Mouse (Mus musculus) ES-E14 (cell line): ENCODE measurements at regions not wholly inside any gene's neighbourhood (a gene's known extent, or its start where the extent isn't known, plus 50 kb on each side); places are given as distances from the start of the nearest gene placed in this dataset.

Experiments used
- DNase-seq: peaks from one replicate; pipeline ENCODE4 v3.0.0-alpha.2; 2013; ENCODE audit warnings: low read depth, low spot score
- H3K27ac ChIP-seq: 2 replicates; pipeline ENCODE4 v1.5.1; 2012; ENCODE audit warnings: low read depth, mild to moderate bottlenecking, low read length, moderate library complexity, mixed read lengths; ENCODE audit not compliant: poor library complexity, insufficient read depth, severe bottlenecking
- H3K36me3 ChIP-seq: 2 replicates; pipeline ENCODE4 v1.6.1; 2012; ENCODE audit warnings: mild to moderate bottlenecking, low read length, moderate library complexity, mixed read lengths; ENCODE audit not compliant: control insufficient read depth, poor library complexity, insufficient read depth, severe bottlenecking
- H3K4me1 ChIP-seq, 2 experiments: fragments of 150-350 bp in 1 of 2; sonication (generic) in 1 of 2; 2 replicates each; pipeline ENCODE4 v1.6.1; 2012; ENCODE audit warnings: low read length in 2 of 2, mild to moderate bottlenecking in 1 of 2, mixed read lengths in 1 of 2; ENCODE audit not compliant: control insufficient read depth in 2 of 2, insufficient read depth in 2 of 2, poor library complexity in 1 of 2
- H3K4me3 ChIP-seq, 2 experiments: fragments of 150-350 bp in 1 of 2; sonication (generic) in 1 of 2; 2 replicates each; pipeline ENCODE4 v1.5.1; 2012; ENCODE audit warnings: low read length in 2 of 2, low read depth in 1 of 2, mild to moderate bottlenecking in 1 of 2, mixed read lengths in 1 of 2; ENCODE audit not compliant: insufficient read depth in 1 of 2, poor library complexity in 1 of 2, severe bottlenecking in 1 of 2
- H3K9ac ChIP-seq: 2 replicates; pipeline ENCODE4 v1.6.1; 2012; ENCODE audit warnings: low read depth, mild to moderate bottlenecking, low read length, mixed read lengths; ENCODE audit not compliant: poor library complexity, insufficient read depth, severe bottlenecking
- H3K9me3 ChIP-seq: fragments of 150-350 bp; sonication (generic); 2 replicates; pipeline ENCODE4 v1.6.1; 2012; ENCODE audit warnings: low read depth, mild to moderate bottlenecking, low read length; ENCODE audit not compliant: control insufficient read depth, insufficient read depth
- CHD2 ChIP-seq: IDR thresholded peaks from 2 replicates; pipeline ENCODE4 v1.6.1; 2014; ENCODE audit warnings: mild to moderate bottlenecking, low read depth, low read length, inconsistent platforms
- HCFC1 ChIP-seq: IDR thresholded peaks from 2 replicates; pipeline ENCODE4 v1.6.1; 2012; ENCODE audit warnings: low read length, inconsistent platforms, borderline replicate concordance; ENCODE audit not compliant: insufficient read depth
- MAFK ChIP-seq: IDR thresholded peaks from 2 replicates; pipeline ENCODE4 v1.6.1; 2014; ENCODE audit warnings: mild to moderate bottlenecking, low read depth, low read length, inconsistent platforms; ENCODE audit not compliant: insufficient read depth
- ZC3H11A ChIP-seq: IDR thresholded peaks from 2 replicates; pipeline ENCODE4 v1.6.1; 2012; ENCODE audit warnings: low read depth, mild to moderate bottlenecking, inconsistent platforms, low read length, borderline replicate concordance
- ZNF384 ChIP-seq: IDR thresholded peaks from 2 replicates; pipeline ENCODE4 v1.6.1; 2012; ENCODE audit warnings: low read depth, low read length, inconsistent platforms
- in situ Hi-C, 2 experiments: fragments of 600-800 bp; cut with MboI; formaldehyde crosslinking; loops; one replicate each; pipeline ENCODE4 v1.15.1; 2025; ENCODE audit warnings: low sequenced_read_pairs in 2 of 2, inconsistent platforms in 1 of 2; ENCODE audit not compliant: unreplicated experiment in 2 of 2

GRCm38 (mm10) chr3:52785595-52785994, 231.4 kb downstream of the Cog6 start:
- H3K27ac ChIP-seq: no peak overlapping the region
- H3K4me1 ChIP-seq: no peaks in the 10 kb centered on the region
- DNase-seq: no peak
- in situ Hi-C loops: no loop called here
- no peaks in the 10 kb centered on the region for H3K9me3 ChIP-seq
- no peak for TF ChIP-seq ZNF384
- TF ChIP-seq CHD2: no peak
- TF ChIP-seq ZC3H11A: no peak
- TF ChIP-seq MAFK: no peak
- no peak for TF ChIP-seq HCFC1
- no peak overlapping the region for H3K9ac ChIP-seq
- H3K4me3 ChIP-seq: no peak overlapping the region
- no peaks in the 10 kb centered on the region for H3K36me3 ChIP-seq

DNA sequence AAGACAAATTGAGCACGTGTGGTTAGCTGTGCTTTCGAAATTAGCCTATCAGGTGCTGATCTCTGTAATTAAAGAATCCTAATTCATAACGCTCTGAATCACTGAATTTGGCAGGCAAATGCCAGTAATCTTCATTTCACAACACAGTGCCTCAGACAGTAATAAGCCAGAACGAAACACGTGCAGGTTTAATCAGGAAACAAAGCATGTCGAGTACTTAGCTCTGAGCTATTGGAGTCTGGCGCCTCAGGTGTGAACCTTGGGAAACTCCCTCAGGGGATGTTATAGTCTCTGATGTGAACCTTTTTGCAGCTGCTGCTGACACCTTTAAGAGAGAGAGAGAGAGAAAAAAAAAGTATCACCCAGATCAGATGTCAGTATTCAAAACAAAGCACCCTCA, 232.6 kb downstream of the Cog6 start:
- H3K9me3 ChIP-seq: no peaks in the 10 kb centered on the region
- no peak overlapping the region for H3K27ac ChIP-seq
- in situ Hi-C loops: no loop called here
- no peak for TF ChIP-seq ZC3H11A
- no peak for TF ChIP-seq CHD2
- no peak for TF ChIP-seq MAFK
- TF ChIP-seq HCFC1: no peak
- TF ChIP-seq ZNF384: no peak
- no peaks in the 10 kb centered on the region for H3K4me1 ChIP-seq
- DNase-seq: no peak
- H3K36me3 ChIP-seq: no peaks in the 10 kb centered on the region
- no peak overlapping the region for H3K4me3 ChIP-seq
- H3K9ac ChIP-seq: no peak overlapping the region

- in situ Hi-C loops: no loop called here
- H3K27ac ChIP-seq: no peak overlapping the region
- H3K4me3 ChIP-seq: no peak overlapping the region
- H3K4me1 ChIP-seq: no peaks in the 10 kb centered on the region
- no peak for DNase-seq
- no peaks in the 10 kb centered on the region for H3K9me3 ChIP-seq
- no peaks in the 10 kb centered on the region for H3K36me3 ChIP-seq
- no peak overlapping the region for H3K9ac ChIP-seq
- no peak for TF ChIP-seq MAFK
- no peak for TF ChIP-seq CHD2
- TF ChIP-seq ZC3H11A: no peak
- no peak for TF ChIP-seq ZNF384
- TF ChIP-seq HCFC1: no peak
Observed at GRCm38 (mm10) chr3:52782576-52782975, 234.5 kb downstream of the Cog6 start.

- TF ChIP-seq MAFK: no peak
- TF ChIP-seq HCFC1: no peak
- H3K4me3 ChIP-seq: no peak overlapping the region
- H3K4me1 ChIP-seq: no peaks in the 10 kb centered on the region
- no peaks in the 10 kb centered on the region for H3K9me3 ChIP-seq
- no peak overlapping the region for H3K27ac ChIP-seq
- H3K36me3 ChIP-seq: no peaks in the 10 kb centered on the region
- H3K9ac ChIP-seq: no peak overlapping the region
- in situ Hi-C loops: no loop called here
- DNase-seq: no peak
Observed at GRCm38 (mm10) chr3:52781521-52781920, 235.5 kb downstream of the Cog6 start.

GRCm38 (mm10) chr3:52780356-52780755, 236.7 kb downstream of the Cog6 start:
- Histone ChIP-seq H3K9ac (no peak overlapping the region), H3K36me3 (no peaks in the 10 kb centered on the region), H3K4me3 (no peak overlapping the region), H3K9me3 (no peaks in the 10 kb centered on the region), H3K4me1 (no peaks in the 10 kb centered on the region), H3K27ac (no peak overlapping the region)
- DNase-seq: no peak
- TF ChIP-seq ZNF384 (no peak), ZC3H11A (no peak), HCFC1 (no peak), MAFK (no peak), CHD2 (no peak)
- in situ Hi-C loops: no loop called here
